Mouse (Mus musculus) kidney, adult 8-10 months (tissue): ENCODE measurements around the gene Mok.

Experiments
- DNase-seq, 2 experiments: peaks; one replicate each; pipeline ENCODE4 v3.0.0; 2022

Gene Mok

GRCm38 (mm10) chr12:110764531-110764930, 76.2 kb downstream of the Mok start:
- no peak for DNase-seq

DNA sequence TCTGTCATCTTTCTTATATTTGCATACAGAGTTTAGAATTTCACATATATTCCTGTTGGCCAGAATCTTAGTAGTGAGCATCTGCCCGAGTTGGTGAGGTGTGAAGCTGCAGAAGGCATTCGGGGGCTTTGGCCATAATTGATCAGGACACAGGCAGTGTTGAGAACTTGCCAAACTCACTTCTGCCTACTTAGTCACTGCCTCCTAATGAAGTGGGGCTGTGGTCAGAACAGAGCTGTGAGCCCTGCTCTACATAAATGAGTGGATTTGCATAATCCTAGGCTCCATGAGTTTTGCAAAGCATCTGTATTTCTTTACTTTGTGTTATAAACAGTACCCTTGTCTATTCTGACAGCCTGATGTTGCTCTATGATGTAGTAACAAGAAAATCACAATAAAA, 78.4 kb downstream of the Mok start:
- no peak for DNase-seq

DNA sequence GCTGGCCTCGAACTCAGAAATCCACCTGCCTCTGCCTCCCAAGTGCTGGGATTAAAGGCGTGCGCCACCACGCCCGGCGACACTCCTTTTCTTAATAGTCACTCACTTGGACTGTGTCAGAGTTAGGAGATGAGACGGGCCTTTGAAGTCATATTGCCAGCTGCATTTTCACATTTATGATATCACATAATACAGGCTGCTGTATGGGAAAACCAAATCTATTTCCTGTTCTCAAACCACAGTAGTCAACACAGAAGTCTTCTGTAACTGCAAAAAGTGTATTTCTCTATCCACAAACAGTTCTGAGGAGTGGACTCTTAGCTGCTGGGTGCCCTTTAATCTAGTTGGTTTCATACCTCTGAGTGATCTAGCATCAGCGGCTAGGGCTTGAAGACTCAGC, 81.8 kb downstream of the Mok start:
- no peak for DNase-seq
